In genomic region chr11:22787833-22788232, GRCm38 (mm10) we compare ENCODE assay signal across 25 mouse cellular contexts.
"Had no signal": no experiment of that assay in that cellular context is flagged by ENCODE, and none has a peak within 500 bp of the region (broad histone marks: within the 10 kb centered on the region; RNA-seq: fewer than 3 reads in every experiment).

No protein-coding gene starts in this region.

- H3K27ac ChIP-seq: gastrocnemius, adult 2 months; heart, embryonic 10.5 days; hindbrain, embryonic 10.5 days; hindbrain, embryonic 12.5 days; hindbrain, embryonic 14.5 days; intestine, embryonic 15.5 days; limb, embryonic 13.5 days; limb, embryonic 15.5 days had no signal

- H3K4me3 ChIP-seq: gastrocnemius, adult 2 months; heart, embryonic 10.5 days; heart, embryonic 12.5 days; hindbrain, embryonic 10.5 days; hindbrain, embryonic 12.5 days; intestine, embryonic 15.5 days; limb, embryonic 13.5 days; limb, embryonic 15.5 days had no signal

- DNase-seq: gastrocnemius, adult 2 months; gastrocnemius, postnatal 10 days; gastrocnemius, postnatal 25 days; heart, adult 18-20 months; heart, postnatal 10 days; heart, postnatal 4 days; kidney, adult 18-20 months; kidney, adult 8-10 months; kidney, postnatal 10 days; kidney, postnatal 25 days; kidney, postnatal 4 days; layer of hippocampus, adult 9-11 months; layer of hippocampus, postnatal 36 days; left cerebral cortex, postnatal 4 days had no signal

- ATAC-seq: hindbrain, embryonic 16.5 days; inflammation-experienced regulatory T-cells, adult 6 months; intestine, embryonic 15.5 days; intestine, postnatal 0 days had no signal
